Mouse (Mus musculus) heart, embryonic 13.5 days (tissue): ENCODE results near the gene Gm10097. TPM values are rescaled to one million over a fixed set of nuclear protein-coding genes. Genes with fewer than 3 reads are reported as not detected.

Experiments
- ATAC-seq: fragments of 200-750 bp; cut with Nextera tagmentation; 2 replicates; pipeline ENCODE4 v1.8.0; 2017; ENCODE audit warnings: moderate TSS enrichment; ENCODE audit not compliant: insufficient number of reproducible peaks, low FRiP score, low TSS enrichment; ENCODE audit errors: extremely low read depth
- H3K27ac ChIP-seq: fragments of 300-500 bp; sonication (generic); replicated peaks from 2 replicates; pipeline ENCODE4 v1.5.1; 2015; ENCODE audit warnings: moderate library complexity, mild to moderate bottlenecking, inconsistent platforms
- H3K27me3 ChIP-seq: fragments of 300-500 bp; sonication (generic); replicated peaks from 2 replicates; pipeline ENCODE4 v1.6.1; 2015; ENCODE audit warnings: mild to moderate bottlenecking, inconsistent platforms
- H3K36me3 ChIP-seq: fragments of 300-500 bp; sonication (generic); 2 replicates; pipeline ENCODE4 v1.6.1; 2015; ENCODE audit warnings: mild to moderate bottlenecking, inconsistent platforms
- H3K4me1 ChIP-seq: fragments of 300-500 bp; sonication (generic); 2 replicates; pipeline ENCODE4 v1.6.1; 2015; ENCODE audit warnings: inconsistent platforms
- H3K4me2 ChIP-seq: fragments of 300-500 bp; sonication (generic); 2 replicates; pipeline ENCODE4 v1.6.1; 2015; ENCODE audit warnings: inconsistent platforms, mild to moderate bottlenecking, moderate library complexity
- H3K4me3 ChIP-seq: fragments of 300-500 bp; sonication (generic); 2 replicates; pipeline ENCODE4 v1.5.1; 2015; ENCODE audit warnings: moderate library complexity, mild to moderate bottlenecking, inconsistent platforms
- H3K9ac ChIP-seq: fragments of 300-500 bp; sonication (generic); 2 replicates; pipeline ENCODE4 v1.6.1; 2015; ENCODE audit warnings: inconsistent platforms, mild to moderate bottlenecking, moderate library complexity
- H3K9me3 ChIP-seq: fragments of 300-500 bp; sonication (generic); 2 replicates; pipeline ENCODE4 v1.6.1; 2016; ENCODE audit warnings: inconsistent platforms
- WGBS: fragments of 180-500 bp; shearing (Covaris S2); methylation state at CpG from one replicate; pipeline ENCODE4 v1.1.7; 2015; ENCODE audit warnings: mixed read lengths; 5-methylcytosine and 5-hydroxymethylcytosine counted together
- polyA plus RNA-seq: library from polyadenylated mRNA; unstranded; fragments of >200 nt; fragmentation: Nextera tagmentation; extraction: Ambion mirVana; gene quantifications from 2 replicates; pipeline ENCODE4 v1.2.1, GENCODE M21; 2015

The Gm10097 gene
- polyA plus RNA-seq, result 0.53 and 0.82 TPM in 2 replicates

DNA sequence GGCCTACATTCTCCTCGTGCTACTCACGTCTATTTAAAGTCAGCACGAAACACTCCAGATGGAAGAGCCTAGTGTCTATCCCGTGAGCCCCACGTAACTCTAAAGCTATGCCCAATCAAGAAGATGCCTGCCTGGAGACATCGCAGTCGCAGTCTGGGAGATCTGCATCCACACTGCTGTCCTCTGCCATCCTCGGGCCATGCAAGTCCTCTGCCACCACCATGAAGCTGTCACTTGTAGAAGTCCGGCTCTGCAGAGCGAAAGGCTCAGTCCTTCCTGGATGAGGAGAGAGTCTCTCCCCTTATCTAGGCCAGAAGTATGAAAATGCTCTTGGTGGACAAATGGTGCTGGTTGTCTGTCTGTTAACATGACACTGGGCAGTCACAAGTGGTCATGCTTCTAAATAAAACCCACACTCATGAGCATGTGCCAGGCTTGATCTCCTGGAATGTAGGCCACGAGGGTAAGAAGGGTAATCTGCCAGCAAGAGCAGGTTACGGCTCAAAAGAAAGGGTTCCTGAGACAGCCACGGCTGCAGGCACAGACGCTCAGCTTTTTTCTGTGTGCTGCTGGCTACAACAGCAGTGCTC is at the start of gene Gm10097:
Gene Gm10097 (plus strand): TSS at position 517 of the 590 bp plus-strand sequence.
- H3K4me2 ChIP-seq, result peak within 1 kb of the TSS; percentile 63
- H3K27ac ChIP-seq, result peak within 1 kb of the TSS; percentile 94
- no peaks in the 10 kb centered on the region for H3K27me3 ChIP-seq
- peaks cover 5% of the 10 kb centered on the region for H3K4me1 ChIP-seq
- H3K4me3 ChIP-seq, result peak within 1 kb of the TSS; percentile 43
- H3K9ac ChIP-seq, result peak within 1 kb of the TSS; percentile 74
- H3K9me3 ChIP-seq, result no peaks in the 10 kb centered on the region
- ATAC-seq, result peak; percentile 62
- H3K36me3 ChIP-seq, result peaks cover 32% of the 10 kb centered on the region
- 41% methylated on average over 14 of the region's 14 CpGs for WGBS

DNA sequence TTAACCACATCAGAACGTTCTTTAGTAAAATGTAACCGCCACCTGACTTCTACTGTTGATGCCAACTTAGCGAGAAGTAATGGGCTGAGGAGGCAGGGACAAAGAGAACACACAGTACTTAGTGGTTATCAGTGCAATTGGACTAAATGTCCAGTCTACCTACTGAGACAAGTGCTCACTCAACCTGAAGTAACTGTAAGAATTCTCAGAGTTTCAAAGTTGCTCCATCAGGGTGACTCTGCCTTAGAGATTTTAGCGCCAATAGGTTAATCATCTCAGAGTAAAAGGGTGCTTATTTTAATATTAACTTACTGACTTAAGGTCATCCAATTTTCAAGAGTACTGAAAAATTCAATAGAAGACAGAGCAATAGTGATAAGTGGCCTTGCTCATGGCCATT is 43.1 kb upstream of the Gm10097 start:
- ATAC-seq, result no peak
- no peak overlapping the region for H3K27ac ChIP-seq
- WGBS, result 84% methylated on average over 4 of the region's 4 CpGs
- H3K9me3 ChIP-seq, result no peaks in the 10 kb centered on the region
- no peak overlapping the region for H3K4me2 ChIP-seq
- H3K4me3 ChIP-seq, result no peak overlapping the region
- no peaks in the 10 kb centered on the region for H3K27me3 ChIP-seq
- H3K36me3 ChIP-seq, result peaks cover 74% of the 10 kb centered on the region
- no peaks in the 10 kb centered on the region for H3K4me1 ChIP-seq
- no peak overlapping the region for H3K9ac ChIP-seq

- no peaks in the 10 kb centered on the region for H3K9me3 ChIP-seq
- H3K36me3 ChIP-seq, result peaks cover 74% of the 10 kb centered on the region
- H3K4me1 ChIP-seq, result no peaks in the 10 kb centered on the region
- no peaks in the 10 kb centered on the region for H3K27me3 ChIP-seq
- H3K4me3 ChIP-seq, result no peak overlapping the region
- 79% methylated on average over 1 of the region's 1 CpGs for WGBS
- no peak overlapping the region for H3K27ac ChIP-seq
- no peak for ATAC-seq
- no peak overlapping the region for H3K9ac ChIP-seq
- H3K4me2 ChIP-seq, result no peak overlapping the region
Observed at GRCm38 (mm10) chr10:5027208-5027607, 41.8 kb upstream of the Gm10097 start.

GRCm38 (mm10) chr10:5028301-5028700 is 40.7 kb upstream of the Gm10097 start:
- Histone ChIP-seq H3K27me3 (no peaks in the 10 kb centered on the region), H3K36me3 (peaks cover 84% of the 10 kb centered on the region), H3K4me3 (no peak overlapping the region), H3K4me1 (no peaks in the 10 kb centered on the region), H3K27ac (no peak overlapping the region), H3K4me2 (no peak overlapping the region), H3K9ac (no peak overlapping the region), H3K9me3 (no peaks in the 10 kb centered on the region)
- WGBS, result 74% methylated on average over 9 of the region's 9 CpGs
- ATAC-seq, result no peak

DNA sequence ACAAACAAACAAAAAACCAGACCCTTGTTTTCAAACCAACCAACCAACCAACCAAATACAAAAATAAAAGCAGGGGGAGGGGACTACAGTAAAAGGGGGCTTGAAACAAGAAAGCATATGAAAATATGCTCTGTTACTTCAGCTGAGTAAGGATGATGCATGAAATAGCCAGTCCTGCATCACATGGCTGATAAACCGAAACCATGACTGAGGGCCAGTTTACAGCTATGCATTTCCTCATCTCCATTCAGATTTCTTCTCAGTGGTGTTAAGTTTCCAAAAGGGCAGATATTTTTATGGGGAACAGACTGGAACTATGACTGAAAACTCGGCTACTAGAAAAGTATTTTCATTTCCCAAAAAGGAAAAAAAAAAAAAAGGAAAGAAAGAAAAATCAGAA is 39.8 kb upstream of the Gm10097 start:
- ATAC-seq, result no peak
- Histone ChIP-seq H3K9ac (no peak overlapping the region), H3K27me3 (no peaks in the 10 kb centered on the region), H3K4me3 (no peak overlapping the region), H3K27ac (no peak overlapping the region), H3K4me2 (no peak overlapping the region), H3K36me3 (peaks cover 92% of the 10 kb centered on the region), H3K4me1 (no peaks in the 10 kb centered on the region), H3K9me3 (no peaks in the 10 kb centered on the region)
- 80% methylated on average over 2 of the region's 2 CpGs for WGBS

GRCm38 (mm10) chr10:5029883-5030282 is 39.1 kb upstream of the Gm10097 start:
- Histone ChIP-seq H3K4me1 (no peaks in the 10 kb centered on the region), H3K27me3 (no peaks in the 10 kb centered on the region), H3K4me3 (no peak overlapping the region), H3K9ac (no peak overlapping the region), H3K27ac (no peak overlapping the region), H3K9me3 (no peaks in the 10 kb centered on the region), H3K36me3 (peaks cover 90% of the 10 kb centered on the region), H3K4me2 (no peak overlapping the region)
- ATAC-seq, result no peak
- WGBS, result 84% methylated on average over 1 of the region's 1 CpGs

DNA sequence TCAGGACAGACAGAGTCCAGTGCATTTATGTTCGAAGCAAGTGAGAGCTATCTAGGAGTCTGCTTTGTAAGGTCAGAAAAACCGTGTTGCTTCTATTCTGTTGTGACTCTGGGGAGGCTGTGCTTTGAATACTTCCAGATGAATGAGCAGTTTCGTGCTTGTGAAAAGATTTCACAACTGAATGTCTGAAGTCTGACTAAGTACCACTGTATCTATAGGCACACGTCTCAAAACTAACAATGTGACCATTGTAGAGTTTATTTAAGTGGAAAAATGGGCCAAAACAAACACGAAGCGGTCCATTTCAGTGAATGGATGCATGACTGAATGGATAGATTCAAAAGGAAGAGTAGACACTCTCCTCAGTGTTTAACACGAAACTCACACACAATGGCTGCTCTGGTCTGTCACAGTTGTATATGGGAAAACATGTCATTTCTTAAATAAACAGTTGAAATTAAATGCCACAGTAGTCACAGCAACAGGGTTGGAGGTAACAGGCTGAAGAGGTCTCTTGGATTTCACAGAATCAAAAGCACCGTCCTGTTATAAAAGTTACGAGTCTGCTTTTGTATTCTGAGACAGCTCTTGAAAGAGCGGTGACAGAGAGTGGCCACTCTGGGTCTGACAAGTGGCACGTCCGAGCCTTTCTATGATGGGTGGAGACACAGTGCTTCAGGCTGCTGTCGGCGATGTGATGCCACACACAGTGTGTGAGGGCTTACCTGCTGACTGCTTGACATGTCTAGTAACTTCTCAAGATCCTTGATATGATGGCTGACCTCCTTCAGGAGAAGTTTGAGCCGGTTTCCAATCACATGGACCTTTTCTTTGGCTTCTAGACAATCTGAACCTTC is 36.6 kb upstream of the Gm10097 start:
- no peaks in the 10 kb centered on the region for H3K4me1 ChIP-seq
- peaks cover 93% of the 10 kb centered on the region for H3K36me3 ChIP-seq
- no peak overlapping the region for H3K4me3 ChIP-seq
- no peak overlapping the region for H3K9ac ChIP-seq
- no peak for ATAC-seq
- 70% methylated on average over 15 of the region's 15 CpGs for WGBS
- no peaks in the 10 kb centered on the region for H3K27me3 ChIP-seq
- no peaks in the 10 kb centered on the region for H3K9me3 ChIP-seq
- H3K27ac ChIP-seq, result no peak overlapping the region
- no peak overlapping the region for H3K4me2 ChIP-seq

GRCm38 (mm10) chr10:5041254-5041653 is 27.7 kb upstream of the Gm10097 start:
- ATAC-seq, result no peak
- H3K27ac ChIP-seq, result no peak overlapping the region
- no peaks in the 10 kb centered on the region for H3K4me1 ChIP-seq
- H3K27me3 ChIP-seq, result no peaks in the 10 kb centered on the region
- H3K4me2 ChIP-seq, result no peak overlapping the region
- H3K9ac ChIP-seq, result no peak overlapping the region
- H3K9me3 ChIP-seq, result no peaks in the 10 kb centered on the region
- WGBS, result 74% methylated on average over 8 of the region's 8 CpGs
- H3K4me3 ChIP-seq, result no peak overlapping the region
- peaks cover 99% of the 10 kb centered on the region for H3K36me3 ChIP-seq

DNA sequence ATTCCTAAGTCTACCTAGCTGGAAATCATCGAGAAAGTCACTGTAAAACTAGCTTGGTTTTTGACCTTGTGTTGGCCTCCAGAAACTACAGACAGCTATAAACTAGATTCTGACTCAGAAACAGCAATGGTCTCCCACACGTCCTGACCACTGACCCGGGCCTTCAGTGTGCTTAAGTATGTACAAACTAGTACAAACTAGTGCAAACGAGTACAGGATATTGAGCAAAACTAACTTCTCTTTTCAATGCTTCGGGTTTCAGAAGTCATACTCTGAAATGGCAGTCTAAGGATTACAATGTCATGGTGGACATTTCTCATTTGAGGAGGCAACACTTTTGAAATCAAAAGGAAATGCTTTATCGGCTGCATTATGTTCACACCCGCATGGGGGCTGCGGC is 24.5 kb upstream of the Gm10097 start:
- ATAC-seq, result no peak
- H3K4me3 ChIP-seq, result no peak overlapping the region
- H3K4me1 ChIP-seq, result no peaks in the 10 kb centered on the region
- H3K36me3 ChIP-seq, result peaks cover 97% of the 10 kb centered on the region
- no peak overlapping the region for H3K9ac ChIP-seq
- H3K9me3 ChIP-seq, result no peaks in the 10 kb centered on the region
- H3K27me3 ChIP-seq, result no peaks in the 10 kb centered on the region
- H3K4me2 ChIP-seq, result no peak overlapping the region
- 85% methylated on average over 8 of the region's 8 CpGs for WGBS
- H3K27ac ChIP-seq, result no peak overlapping the region

- WGBS, result 81% methylated on average over 7 of the region's 7 CpGs
- H3K27me3 ChIP-seq, result no peaks in the 10 kb centered on the region
- no peak overlapping the region for H3K9ac ChIP-seq
- no peak for ATAC-seq
- no peak overlapping the region for H3K4me3 ChIP-seq
- no peak overlapping the region for H3K4me2 ChIP-seq
- no peaks in the 10 kb centered on the region for H3K9me3 ChIP-seq
- no peaks in the 10 kb centered on the region for H3K4me1 ChIP-seq
- H3K27ac ChIP-seq, result no peak overlapping the region
- peaks cover 93% of the 10 kb centered on the region for H3K36me3 ChIP-seq
Observed at GRCm38 (mm10) chr10:5045213-5045612, 23.8 kb upstream of the Gm10097 start.

DNA sequence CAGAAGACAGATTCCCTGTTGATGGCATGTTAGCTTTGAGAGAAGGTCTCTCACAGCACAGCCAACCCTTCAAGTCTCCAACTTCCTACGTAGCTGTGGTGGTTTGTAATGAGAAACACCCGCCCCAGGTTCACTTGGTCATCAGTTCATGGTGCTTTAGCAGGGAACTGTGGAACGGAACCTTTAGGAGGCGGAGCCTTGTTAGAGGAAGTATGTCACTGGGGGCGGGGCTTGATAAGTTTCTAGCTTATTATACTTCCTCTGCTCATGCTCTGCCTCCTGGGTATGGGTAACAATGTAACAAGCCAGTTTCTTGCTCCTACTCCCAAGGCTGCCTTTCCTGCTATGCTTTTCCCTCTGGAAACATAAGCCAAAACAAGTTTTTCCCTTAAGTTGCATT is 23.3 kb upstream of the Gm10097 start:
- no peak for ATAC-seq
- Histone ChIP-seq H3K9ac (no peak overlapping the region), H3K4me3 (no peak overlapping the region), H3K36me3 (peaks cover 89% of the 10 kb centered on the region), H3K27me3 (no peaks in the 10 kb centered on the region), H3K4me2 (no peak overlapping the region), H3K4me1 (no peaks in the 10 kb centered on the region), H3K27ac (no peak overlapping the region), H3K9me3 (no peaks in the 10 kb centered on the region)
- WGBS, result 85% methylated on average over 5 of the region's 5 CpGs
